Mouse (Mus musculus) lung, postnatal 0 days (tissue): Measurements from ENCODE around the gene St3gal4. TPM values are rescaled to one million over a fixed set of nuclear protein-coding genes. Genes with fewer than 3 reads are reported as not detected.
A peak's percentile ranks its signal among the peaks of the same experiment; 100 is the strongest.

ENCODE experiments used
- ATAC-seq: fragments of 200-750 bp; cut with Nextera tagmentation; 2 replicates; pipeline ENCODE4 v1.8.0; 2017; ENCODE audit warnings: moderate library complexity
- DNase-seq: peaks from one replicate; pipeline ENCODE4 v3.0.0-alpha.2; 2016; ENCODE audit warnings: low spot score
- H3K27ac ChIP-seq: fragments of 300-500 bp; sonication (generic); 2 replicates; pipeline ENCODE4 v1.5.1; 2014; ENCODE audit warnings: antibody characterized with exemption, mild to moderate bottlenecking, low read length, mixed read lengths
- H3K27me3 ChIP-seq: fragments of 300-500 bp; sonication (generic); replicated peaks from 2 replicates; pipeline ENCODE4 v1.6.1; 2014; ENCODE audit warnings: low read length, mixed read lengths; ENCODE audit not compliant: insufficient read depth
- H3K36me3 ChIP-seq: fragments of 300-500 bp; sonication (generic); 2 replicates; pipeline ENCODE4 v1.6.1; 2014; ENCODE audit warnings: low read length, mixed read lengths; ENCODE audit not compliant: insufficient read depth
- H3K4me1 ChIP-seq: fragments of 300-500 bp; sonication (generic); 2 replicates; pipeline ENCODE4 v1.6.1; 2014; ENCODE audit warnings: antibody characterized with exemption, low read depth, low read length, mixed read lengths; ENCODE audit not compliant: insufficient read depth
- H3K4me2 ChIP-seq: fragments of 300-500 bp; sonication (generic); replicated peaks from 2 replicates; pipeline ENCODE4 v1.6.1; 2014; ENCODE audit warnings: low read depth, mild to moderate bottlenecking, low read length, moderate library complexity, mixed read lengths
- H3K4me3 ChIP-seq: fragments of 300-500 bp; sonication (generic); 2 replicates; pipeline ENCODE4 v1.5.1; 2014; ENCODE audit warnings: low read depth, low read length
- H3K9ac ChIP-seq: fragments of 300-500 bp; sonication (generic); replicated peaks from 2 replicates; pipeline ENCODE4 v1.6.1; 2014; ENCODE audit warnings: low read depth, mild to moderate bottlenecking
- H3K9me3 ChIP-seq: fragments of 300-500 bp; sonication (generic); 2 replicates; pipeline ENCODE4 v1.6.1; 2016; ENCODE audit warnings: low read length, mixed read lengths
- CTCF ChIP-seq: IDR thresholded peaks from 2 replicates; pipeline ENCODE4 v1.5.1; 2016; ENCODE audit warnings: antibody characterized with exemption, mild to moderate bottlenecking
- EP300 ChIP-seq: IDR thresholded peaks from 2 replicates; pipeline ENCODE4 v1.6.1; 2016; ENCODE audit warnings: antibody characterized with exemption, mild to moderate bottlenecking, control low read depth
- WGBS: fragments of 180-500 bp; shearing (Covaris S2); extraction: QIAGEN DNeasy Blood & Tissue Kit; methylation state at CpG from one replicate; pipeline ENCODE4 v1.1.7; 2014; 5-methylcytosine and 5-hydroxymethylcytosine counted together
- polyA plus RNA-seq: library from polyadenylated mRNA; unstranded; fragments of >200 nt; fragmentation: Nextera tagmentation; extraction: Ambion mirVana; gene quantifications from 2 replicates; pipeline ENCODE4 v1.2.1, GENCODE M21; 2015

St3gal4 gene
- polyA plus RNA-seq, 1 experiment from 2014 or later, result 50.0 TPM

GRCm38 (mm10) chr9:35061446-35061845 lies 57.6 kb downstream of the St3gal4 start:
- H3K36me3 ChIP-seq, result no peaks in the 10 kb centered on the region
- H3K9ac ChIP-seq, result no peak overlapping the region
- no peak overlapping the region for H3K4me2 ChIP-seq
- WGBS, result 50% methylated on average over 2 of the region's 2 CpGs
- no peaks in the 10 kb centered on the region for H3K9me3 ChIP-seq
- TF ChIP-seq CTCF (no peak), EP300 (no peak)
- no peaks in the 10 kb centered on the region; the same call in 1 of the 2 replicates for H3K4me1 ChIP-seq
- ATAC-seq (0 out of 2 replicates have a peak, but pooled peaks have one; percentile 17), DNase-seq (no peak)
- H3K4me3 ChIP-seq, result no peak overlapping the region
- no peaks in the 10 kb centered on the region for H3K27me3 ChIP-seq
- no peak overlapping the region for H3K27ac ChIP-seq

GRCm38 (mm10) chr9:35059881-35060280 lies 59.2 kb downstream of the St3gal4 start:
- H3K9me3 ChIP-seq, result no peaks in the 10 kb centered on the region
- no peak for DNase-seq
- TF ChIP-seq CTCF, result peak; percentile 14; the same call in 1 of the 2 replicates
- TF ChIP-seq EP300, result no peak
- 79% methylated on average over 5 of the region's 5 CpGs for WGBS
- H3K4me2 ChIP-seq, result no peak overlapping the region
- no peak overlapping the region for H3K9ac ChIP-seq
- no peak overlapping the region for H3K4me3 ChIP-seq
- H3K27ac ChIP-seq, result no peak overlapping the region
- H3K4me1 ChIP-seq, result no peaks in the 10 kb centered on the region; the same call in 1 of the 2 replicates
- H3K27me3 ChIP-seq, result no peaks in the 10 kb centered on the region
- no peaks in the 10 kb centered on the region for H3K36me3 ChIP-seq
- ATAC-seq, result no peak

GRCm38 (mm10) chr9:35058596-35059354 lies 60.3 kb downstream of the St3gal4 start:
- Histone ChIP-seq H3K36me3 (0 out of 2 replicates have a peak, but pooled peaks cover 6% of the 10 kb centered on the region), H3K27ac (no peak overlapping the region), H3K9me3 (no peaks in the 10 kb centered on the region), H3K4me1 (no peaks in the 10 kb centered on the region; the same call in 1 of the 2 replicates), H3K9ac (no peak overlapping the region), H3K27me3 (no peaks in the 10 kb centered on the region), H3K4me2 (no peak overlapping the region), H3K4me3 (no peak overlapping the region)
- no peak for TF ChIP-seq CTCF
- DNase-seq, result no peak
- ATAC-seq, result no peak
- WGBS, result 80% methylated on average over 2 of the region's 2 CpGs

GRCm38 (mm10) chr9:35058186-35058585 lies 60.9 kb downstream of the St3gal4 start:
- Histone ChIP-seq H3K27ac (no peak overlapping the region), H3K27me3 (no peaks in the 10 kb centered on the region), H3K4me2 (no peak overlapping the region), H3K4me3 (no peak overlapping the region), H3K4me1 (no peaks in the 10 kb centered on the region; the same call in 1 of the 2 replicates), H3K36me3 (peaks cover 9% of the 10 kb centered on the region; the same call in 1 of the 2 replicates), H3K9me3 (no peaks in the 10 kb centered on the region), H3K9ac (no peak overlapping the region)
- WGBS, result 89% methylated on average over 4 of the region's 4 CpGs
- no peak for ATAC-seq
- no peak for DNase-seq
- no peak for TF ChIP-seq CTCF

- H3K27me3 ChIP-seq, result no peaks in the 10 kb centered on the region
- H3K9me3 ChIP-seq, result no peaks in the 10 kb centered on the region
- no peak overlapping the region for H3K9ac ChIP-seq
- TF ChIP-seq EP300 (no peak), CTCF (no peak)
- peaks cover 14% of the 10 kb centered on the region; the same call in 1 of the 2 replicates for H3K36me3 ChIP-seq
- ATAC-seq (no peak), DNase-seq (no peak)
- H3K4me2 ChIP-seq, result no peak overlapping the region
- H3K4me3 ChIP-seq, result no peak overlapping the region
- H3K4me1 ChIP-seq, result no peaks in the 10 kb centered on the region; the same call in 1 of the 2 replicates
- no peak overlapping the region for H3K27ac ChIP-seq
- 87% methylated on average over 6 of the region's 6 CpGs for WGBS
These were observed 61.4 kb downstream of the St3gal4 start for GRCm38 (mm10) chr9:35057631-35058030.

- no peak for ATAC-seq
- no peak for TF ChIP-seq EP300
- TF ChIP-seq CTCF, result no peak
- H3K9me3 ChIP-seq, result no peaks in the 10 kb centered on the region
- peaks cover 17% of the 10 kb centered on the region; the same call in 1 of the 2 replicates for H3K36me3 ChIP-seq
- no peak overlapping the region for H3K4me2 ChIP-seq
- H3K27ac ChIP-seq, result 0 out of 2 replicates have a peak overlapping the region, but pooled peaks have one; percentile 7
- H3K4me3 ChIP-seq, result no peak overlapping the region
- 90% methylated on average over 3 of the region's 3 CpGs for WGBS
- no peak for DNase-seq
- H3K9ac ChIP-seq, result no peak overlapping the region
- no peaks in the 10 kb centered on the region; the same call in 1 of the 2 replicates for H3K4me1 ChIP-seq
- no peaks in the 10 kb centered on the region for H3K27me3 ChIP-seq
These were observed 62.5 kb downstream of the St3gal4 start for GRCm38 (mm10) chr9:35056611-35057010.
